Mouse (Mus musculus) bone marrow, adult 2 months (tissue): ENCODE measurements around the gene March8.

Experiments
- CTCF ChIP-seq: fragments of 200-500 bp; IDR thresholded peaks from 2 replicates; pipeline ENCODE4 v1.5.1; 2011; ENCODE audit warnings: low read length, control low read depth; ENCODE audit not compliant: control insufficient read depth, insufficient read depth
- POLR2A ChIP-seq: fragments of 200-500 bp; IDR thresholded peaks from 2 replicates; pipeline ENCODE4 v1.6.1; 2011; ENCODE audit warnings: low read depth, mild to moderate bottlenecking, control low read depth, low read length, borderline replicate concordance; ENCODE audit not compliant: control insufficient read depth

GRCm38 (mm10) chr6:116438864-116439263 is 101.0 kb downstream of the March8 start:
- TF ChIP-seq CTCF (no peak), POLR2A (no peak)
